Mouse (Mus musculus) C2C12 (cell line): ENCODE measurements around the gene Myo1f.

Experiments used
- CTCF ChIP-seq: IDR thresholded peaks from one replicate; pipeline ENCODE4 v1.5.1; 2011; ENCODE audit not compliant: control insufficient read depth, insufficient read depth, insufficient read length
- FOSL1 ChIP-seq: IDR thresholded peaks from one replicate; pipeline ENCODE4 v1.8.0; 2011; ENCODE audit warnings: mild to moderate bottlenecking, low read length; ENCODE audit not compliant: poor library complexity, insufficient read depth, severe bottlenecking
- MYOG ChIP-seq: IDR thresholded peaks from one replicate; pipeline ENCODE4 v1.6.1; 2011; ENCODE audit not compliant: control insufficient read depth, insufficient read length; ENCODE audit errors: extremely low read depth
- USF1 ChIP-seq: IDR thresholded peaks from one replicate; pipeline ENCODE4 v1.6.1; 2011; ENCODE audit warnings: low read depth, mild to moderate bottlenecking, control low read depth, moderate library complexity

DNA sequence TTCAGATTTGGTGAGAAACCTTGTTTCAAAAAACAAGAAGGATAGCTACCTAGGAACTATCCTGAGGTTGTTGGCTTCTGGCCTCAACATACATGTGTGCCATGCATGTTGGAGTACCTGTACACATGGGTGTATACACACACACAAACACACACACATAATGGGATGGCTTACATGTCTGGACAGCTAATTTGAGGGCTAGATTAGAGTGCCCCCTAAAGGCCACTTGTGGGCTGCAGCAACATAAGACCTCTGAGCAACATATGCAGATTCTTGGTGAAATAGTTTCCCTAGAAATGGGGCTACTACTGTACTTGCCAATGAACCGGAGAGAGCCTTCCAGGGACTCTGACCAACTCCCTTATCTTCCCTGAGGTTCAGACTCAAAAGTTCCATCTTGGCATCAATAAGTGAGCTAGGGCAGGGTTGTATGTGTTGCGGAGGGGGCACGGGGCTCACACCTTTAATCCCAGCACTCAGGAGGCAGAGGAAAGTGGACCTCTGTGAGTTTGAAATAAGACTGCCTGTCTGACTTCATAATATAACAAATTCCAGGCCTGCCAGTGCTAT is 16.3 kb upstream of the Myo1f start:
- TF ChIP-seq CTCF (peak; percentile 46), USF1 (no peak), MYOG (no peak), FOSL1 (no peak)
